Mouse (Mus musculus): Measurements from ENCODE around the gene Mgl2. TPM values are rescaled to one million over a fixed set of nuclear protein-coding genes. Genes with fewer than 3 reads are reported as not detected.

The Mgl2 gene
- total and polyA plus RNA-seq, 2 experiments from 2014 or later = 1.1 TPM; not detected in 1

DNA sequence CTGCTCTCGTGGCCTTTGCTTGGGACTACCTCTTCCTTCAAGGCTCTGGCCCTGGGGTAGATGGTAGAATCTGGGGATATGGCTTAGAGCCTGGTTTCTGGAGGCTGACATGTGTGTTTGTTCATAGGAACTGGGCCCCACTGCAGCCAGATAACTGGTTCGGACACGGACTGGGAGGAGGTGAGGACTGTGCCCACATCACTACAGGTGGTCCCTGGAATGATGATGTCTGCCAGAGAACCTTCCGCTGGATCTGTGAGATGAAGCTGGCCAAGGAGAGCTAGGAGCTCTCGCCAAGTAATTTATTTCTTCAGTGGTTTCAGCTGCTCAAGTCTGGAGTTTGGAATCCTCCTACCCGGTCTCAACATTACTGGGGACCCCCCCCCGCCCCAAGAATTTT, 40.2 kb downstream of the Mgl2 start:
- 64% methylated on average over 7 of the region's 7 CpGs for WGBS
- TF ChIP-seq CTCF (IDR thresholded peaks at IDR 0.05; ENCODE audit: low read depth) = no peak
- H3K9me3 ChIP-seq (ENCODE audit: low read length) = no peaks in the 10 kb centered on the region
- H3K4me3 ChIP-seq (ENCODE audit: low read length) = no peak overlapping the region
- DNase-seq (ENCODE audit: low spot score) (no peak), ATAC-seq (no peak)
- no peaks in the 10 kb centered on the region for H3K27me3 ChIP-seq (ENCODE audit: insufficient read depth, low read length)
- H3K4me2 ChIP-seq (ENCODE audit: low read depth, low read length) = no peak overlapping the region
- no peak overlapping the region for H3K9ac ChIP-seq (replicated peaks; ENCODE audit: low read length)
- no peak overlapping the region for H3K27ac ChIP-seq
- no peaks in the 10 kb centered on the region for H3K4me1 ChIP-seq (ENCODE audit: insufficient read depth, low read length)
- H3K36me3 ChIP-seq (ENCODE audit: insufficient read depth, low read length) = no peaks in the 10 kb centered on the region

DNA sequence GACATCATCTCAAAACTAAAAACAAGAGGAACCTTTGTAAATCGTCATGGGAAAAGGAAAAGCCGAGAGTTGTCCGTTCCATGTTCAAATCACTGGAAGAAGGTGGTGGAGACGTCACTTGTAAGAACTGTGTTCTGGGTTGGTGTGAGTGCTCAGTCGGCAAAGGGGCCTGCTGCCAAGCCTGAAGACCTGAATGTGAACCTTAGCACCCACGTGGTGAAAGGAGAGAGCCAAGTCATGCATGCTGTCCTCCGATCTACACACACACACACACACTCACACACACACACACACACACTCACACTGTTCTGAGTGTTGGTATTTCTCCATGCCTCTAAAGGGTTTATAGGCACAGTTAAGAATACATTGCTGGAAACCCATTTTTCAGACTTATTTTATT, 41.1 kb downstream of the Mgl2 start:
- Histone ChIP-seq H3K27ac (no peak overlapping the region), H3K9ac (replicated peaks; ENCODE audit: low read length) (no peak overlapping the region), H3K27me3 (ENCODE audit: insufficient read depth, low read length) (no peaks in the 10 kb centered on the region), H3K4me1 (ENCODE audit: insufficient read depth, low read length) (no peaks in the 10 kb centered on the region), H3K4me2 (ENCODE audit: low read depth, low read length) (no peak overlapping the region), H3K9me3 (ENCODE audit: low read length) (no peaks in the 10 kb centered on the region), H3K4me3 (ENCODE audit: low read length) (no peak overlapping the region), H3K36me3 (ENCODE audit: insufficient read depth, low read length) (no peaks in the 10 kb centered on the region)
- no peak for TF ChIP-seq CTCF (IDR thresholded peaks at IDR 0.05; ENCODE audit: low read depth)
- WGBS = 73% methylated on average over 7 of the region's 7 CpGs
- ATAC-seq = no peak
- no peak for DNase-seq (ENCODE audit: low spot score)

DNA sequence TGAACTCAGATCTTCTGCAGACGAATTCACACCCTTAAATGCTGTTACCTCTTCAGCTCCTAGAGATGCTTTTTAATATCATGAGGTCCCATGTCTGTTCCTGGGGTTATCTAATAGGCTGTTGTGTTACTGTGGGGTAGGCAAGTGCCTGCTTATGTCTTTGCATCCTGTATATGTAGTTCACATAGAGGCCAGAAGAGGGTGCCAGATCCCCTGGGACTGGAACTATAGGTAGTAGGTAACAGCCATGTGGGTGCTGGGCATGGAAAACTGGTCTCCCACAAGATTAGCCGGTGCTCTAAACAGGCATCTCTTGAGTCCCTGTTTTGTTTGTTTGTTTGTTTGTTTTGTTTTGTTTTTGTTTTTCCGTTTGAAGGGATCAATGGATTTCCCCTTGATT, 41.7 kb downstream of the Mgl2 start:
- no peak overlapping the region for H3K4me3 ChIP-seq (ENCODE audit: low read length)
- ATAC-seq = no peak
- no peak for DNase-seq (ENCODE audit: low spot score)
- H3K4me2 ChIP-seq (ENCODE audit: low read depth, low read length) = no peak overlapping the region
- H3K4me1 ChIP-seq (ENCODE audit: insufficient read depth, low read length) = no peaks in the 10 kb centered on the region
- no peaks in the 10 kb centered on the region for H3K27me3 ChIP-seq (ENCODE audit: insufficient read depth, low read length)
- no peaks in the 10 kb centered on the region for H3K9me3 ChIP-seq (ENCODE audit: low read length)
- peak; percentile 47 for TF ChIP-seq CTCF (IDR thresholded peaks at IDR 0.05; ENCODE audit: low read depth)
- 57% methylated on average over 3 of the region's 3 CpGs for WGBS
- H3K36me3 ChIP-seq (ENCODE audit: insufficient read depth, low read length) = no peaks in the 10 kb centered on the region
- H3K9ac ChIP-seq (replicated peaks; ENCODE audit: low read length) = no peak overlapping the region
- no peak overlapping the region for H3K27ac ChIP-seq

DNA sequence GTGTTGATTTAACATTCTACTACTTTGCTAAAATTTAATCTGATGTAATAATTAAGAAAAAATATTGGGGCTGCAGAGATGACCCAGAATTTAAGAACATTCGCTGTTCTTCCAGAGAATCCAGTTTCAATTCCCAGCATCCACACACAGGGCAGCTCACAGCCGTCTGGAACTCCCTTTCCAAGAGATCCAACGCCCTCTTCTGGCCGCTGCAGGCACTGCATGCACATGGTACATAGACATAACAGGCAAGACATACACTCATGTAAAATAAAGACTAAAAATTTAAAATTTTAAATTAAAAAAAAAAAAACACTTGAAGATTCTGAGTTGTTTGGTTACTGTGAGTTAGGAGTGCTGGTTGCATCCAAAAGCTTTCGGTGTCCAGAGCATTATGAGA, 42.2 kb downstream of the Mgl2 start:
- TF ChIP-seq CTCF (IDR thresholded peaks at IDR 0.05; ENCODE audit: low read depth) = peak; percentile 22; the same call in 1 of the 2 replicates
- Histone ChIP-seq H3K4me2 (ENCODE audit: low read depth, low read length) (no peak overlapping the region), H3K27me3 (ENCODE audit: insufficient read depth, low read length) (no peaks in the 10 kb centered on the region), H3K9me3 (ENCODE audit: low read length) (no peaks in the 10 kb centered on the region), H3K36me3 (ENCODE audit: insufficient read depth, low read length) (no peaks in the 10 kb centered on the region), H3K4me3 (ENCODE audit: low read length) (no peak overlapping the region), H3K27ac (no peak overlapping the region), H3K9ac (replicated peaks; ENCODE audit: low read length) (no peak overlapping the region), H3K4me1 (ENCODE audit: insufficient read depth, low read length) (no peaks in the 10 kb centered on the region)
- 53% methylated on average over 5 of the region's 5 CpGs for WGBS
- DNase-seq (ENCODE audit: low spot score) (no peak), ATAC-seq (no peak)

DNA sequence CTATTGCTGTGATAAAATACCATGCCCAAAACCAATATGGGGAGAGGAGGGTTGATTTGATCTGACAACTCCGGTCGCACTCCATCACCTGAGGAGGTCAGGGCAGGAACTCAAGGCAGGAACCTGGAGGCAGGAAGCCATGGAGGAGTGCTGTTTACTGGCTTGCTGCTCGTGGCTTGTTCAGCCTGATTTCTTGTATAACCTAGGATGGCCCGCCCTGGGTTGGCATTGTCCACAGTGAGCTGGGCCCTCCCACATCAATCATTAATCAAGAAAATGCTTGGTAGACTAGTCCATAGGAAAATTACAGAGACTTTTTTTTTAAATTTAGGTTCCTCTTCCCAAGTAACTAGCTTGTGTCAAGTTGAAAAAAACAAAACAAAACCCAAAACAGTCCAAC, 44.4 kb downstream of the Mgl2 start:
- no peak overlapping the region for H3K4me2 ChIP-seq (ENCODE audit: low read depth, low read length)
- no peak for TF ChIP-seq CTCF (IDR thresholded peaks at IDR 0.05; ENCODE audit: low read depth)
- H3K4me3 ChIP-seq (ENCODE audit: low read length) = no peak overlapping the region
- H3K27ac ChIP-seq = no peak overlapping the region
- no peaks in the 10 kb centered on the region for H3K9me3 ChIP-seq (ENCODE audit: low read length)
- no peak overlapping the region for H3K9ac ChIP-seq (replicated peaks; ENCODE audit: low read length)
- H3K36me3 ChIP-seq (ENCODE audit: insufficient read depth, low read length) = no peaks in the 10 kb centered on the region
- DNase-seq (ENCODE audit: low spot score) = no peak
- H3K4me1 ChIP-seq (ENCODE audit: insufficient read depth, low read length) = no peaks in the 10 kb centered on the region
- no peak for ATAC-seq
- H3K27me3 ChIP-seq (ENCODE audit: insufficient read depth, low read length) = no peaks in the 10 kb centered on the region
- 80% methylated on average over 4 of the region's 4 CpGs for WGBS

DNA sequence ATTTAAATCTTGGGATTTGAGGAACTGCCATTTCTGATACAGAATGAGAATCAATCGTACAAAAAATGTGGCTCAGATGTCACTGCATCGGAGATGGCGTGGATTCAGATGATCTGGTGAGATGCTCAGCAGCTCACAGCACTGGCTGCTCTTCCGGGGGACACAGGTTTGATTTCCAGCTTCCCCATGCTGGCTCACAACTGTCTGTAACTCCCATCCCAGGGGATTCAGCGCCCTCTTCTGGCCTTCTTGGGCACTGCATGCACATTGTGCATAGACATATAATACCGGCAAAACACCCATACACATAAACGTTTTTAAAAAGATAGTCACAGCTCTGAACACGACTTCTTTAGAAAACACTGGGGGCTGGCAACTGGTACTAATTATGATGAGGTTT, 47.5 kb downstream of the Mgl2 start:
- 74% methylated on average over 8 of the region's 8 CpGs for WGBS
- ATAC-seq (no peak), DNase-seq (ENCODE audit: low spot score) (no peak)
- peak; percentile 42 for TF ChIP-seq CTCF (IDR thresholded peaks at IDR 0.05; ENCODE audit: low read depth)
- Histone ChIP-seq H3K27me3 (ENCODE audit: insufficient read depth, low read length) (no peaks in the 10 kb centered on the region), H3K4me1 (ENCODE audit: insufficient read depth, low read length) (no peaks in the 10 kb centered on the region), H3K4me2 (ENCODE audit: low read depth, low read length) (no peak overlapping the region), H3K36me3 (ENCODE audit: insufficient read depth, low read length) (no peaks in the 10 kb centered on the region), H3K4me3 (ENCODE audit: low read length) (no peak overlapping the region), H3K9me3 (ENCODE audit: low read length) (no peaks in the 10 kb centered on the region), H3K27ac (no peak overlapping the region), H3K9ac (replicated peaks; ENCODE audit: low read length) (no peak overlapping the region)

DNA sequence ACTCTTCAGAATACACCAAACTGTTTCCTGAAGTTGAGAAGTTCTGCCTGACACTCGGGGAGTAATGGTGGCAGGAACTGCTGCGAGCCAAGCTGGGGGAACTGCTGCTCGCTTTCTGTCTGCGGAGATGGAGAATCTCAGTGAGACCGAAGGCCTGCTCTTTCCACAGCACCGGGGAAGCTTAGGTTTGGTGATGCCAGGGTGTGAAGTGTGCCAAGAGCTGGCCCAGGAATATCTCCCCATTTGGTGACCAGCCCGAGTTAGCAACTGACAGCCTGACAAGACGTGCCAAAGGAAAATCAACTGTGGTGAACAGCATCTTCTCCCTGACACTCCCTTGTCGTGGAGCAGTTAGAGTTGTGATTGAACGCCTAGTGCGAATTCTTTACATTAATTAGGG, 48.2 kb downstream of the Mgl2 start:
- ATAC-seq = no peak
- Histone ChIP-seq H3K4me3 (ENCODE audit: low read length) (no peak overlapping the region), H3K36me3 (ENCODE audit: insufficient read depth, low read length) (no peaks in the 10 kb centered on the region), H3K27ac (no peak overlapping the region), H3K4me2 (ENCODE audit: low read depth, low read length) (no peak overlapping the region), H3K9me3 (ENCODE audit: low read length) (no peaks in the 10 kb centered on the region), H3K27me3 (ENCODE audit: insufficient read depth, low read length) (no peaks in the 10 kb centered on the region), H3K9ac (replicated peaks; ENCODE audit: low read length) (no peak overlapping the region), H3K4me1 (ENCODE audit: insufficient read depth, low read length) (no peaks in the 10 kb centered on the region)
- no peak for DNase-seq (ENCODE audit: low spot score)
- 86% methylated on average over 11 of the region's 11 CpGs for WGBS
- TF ChIP-seq CTCF (IDR thresholded peaks at IDR 0.05; ENCODE audit: low read depth) = no peak

All from hindbrain, postnatal 0 days (tissue).